Mouse (Mus musculus) bone marrow macrophage, adult 2 months (primary cell): ENCODE results near the gene Ocel1. TPM values are rescaled to one million over a fixed set of nuclear protein-coding genes. Genes with fewer than 3 reads are reported as not detected.

ENCODE experiments used
- H3K27ac ChIP-seq: 2 replicates; pipeline ENCODE4 v1.5.1; 2012; ENCODE audit warnings: low read depth, low read length; ENCODE audit not compliant: insufficient read depth
- H3K4me1 ChIP-seq: 2 replicates; pipeline ENCODE4 v1.6.1; 2012; ENCODE audit warnings: low read length; ENCODE audit not compliant: control insufficient read depth, insufficient read depth
- H3K4me3 ChIP-seq: 2 replicates; pipeline ENCODE4 v1.5.1; 2012; ENCODE audit warnings: mild to moderate bottlenecking, low read length, moderate library complexity; ENCODE audit not compliant: insufficient read depth
- CTCF ChIP-seq: IDR thresholded peaks from 2 replicates; pipeline ENCODE4 v1.5.1; 2012; ENCODE audit warnings: low read depth, mild to moderate bottlenecking, low read length, moderate library complexity
- POLR2A ChIP-seq: IDR thresholded peaks from 2 replicates; pipeline ENCODE4 v1.6.1; 2012; ENCODE audit warnings: mild to moderate bottlenecking, low read depth, low read length, borderline replicate concordance
- polyA plus RNA-seq: library from polyadenylated mRNA; stranded (reverse); fragments of >200 nt; gene quantifications from 2 replicates; pipeline ENCODE4 v1.2.4, GENCODE M21; 2012; ENCODE audit not compliant: missing spikeins, insufficient read depth, insufficient read length

The Ocel1 gene
- polyA plus RNA-seq, 1 experiment, result 23.5 TPM

- TF ChIP-seq CTCF (no peak), POLR2A (no peak)
- Histone ChIP-seq H3K4me1 (peaks cover 11% of the 10 kb centered on the region), H3K4me3 (no peak overlapping the region), H3K27ac (no peak overlapping the region)
Observed at GRCm38 (mm10) chr8:71379008-71379407, 7.9 kb downstream of the Ocel1 start.

GRCm38 (mm10) chr8:71379512-71380075 lies 8.5 kb downstream of the Ocel1 start:
- H3K27ac ChIP-seq, result no peak overlapping the region
- H3K4me3 ChIP-seq, result peak overlapping the region; percentile 78; the same call in 1 of the 2 replicates
- TF ChIP-seq CTCF (no peak), POLR2A (no peak)
- H3K4me1 ChIP-seq, result peaks cover 11% of the 10 kb centered on the region

GRCm38 (mm10) chr8:71380178-71381171 lies 9.4 kb downstream of the Ocel1 start:
- Histone ChIP-seq H3K4me1 (peaks cover 11% of the 10 kb centered on the region), H3K27ac (no peak overlapping the region), H3K4me3 (peak overlapping the region; percentile 78)
- TF ChIP-seq POLR2A (no peak), CTCF (no peak)

- Histone ChIP-seq H3K4me3 (peak within 1 kb of the TSS; percentile 78), H3K27ac (peak within 1 kb of the TSS; percentile 58), H3K4me1 (peaks cover 11% of the 10 kb centered on the region)
- TF ChIP-seq CTCF, result no peak
- no peak for TF ChIP-seq POLR2A
Observed at GRCm38 (mm10) chr8:71381421-71381970, 10.4 kb downstream of the Ocel1 start, which contains the start of gene Nr2f6. TSS of gene Nr2f6 (minus strand) at chr8:71381960.

DNA sequence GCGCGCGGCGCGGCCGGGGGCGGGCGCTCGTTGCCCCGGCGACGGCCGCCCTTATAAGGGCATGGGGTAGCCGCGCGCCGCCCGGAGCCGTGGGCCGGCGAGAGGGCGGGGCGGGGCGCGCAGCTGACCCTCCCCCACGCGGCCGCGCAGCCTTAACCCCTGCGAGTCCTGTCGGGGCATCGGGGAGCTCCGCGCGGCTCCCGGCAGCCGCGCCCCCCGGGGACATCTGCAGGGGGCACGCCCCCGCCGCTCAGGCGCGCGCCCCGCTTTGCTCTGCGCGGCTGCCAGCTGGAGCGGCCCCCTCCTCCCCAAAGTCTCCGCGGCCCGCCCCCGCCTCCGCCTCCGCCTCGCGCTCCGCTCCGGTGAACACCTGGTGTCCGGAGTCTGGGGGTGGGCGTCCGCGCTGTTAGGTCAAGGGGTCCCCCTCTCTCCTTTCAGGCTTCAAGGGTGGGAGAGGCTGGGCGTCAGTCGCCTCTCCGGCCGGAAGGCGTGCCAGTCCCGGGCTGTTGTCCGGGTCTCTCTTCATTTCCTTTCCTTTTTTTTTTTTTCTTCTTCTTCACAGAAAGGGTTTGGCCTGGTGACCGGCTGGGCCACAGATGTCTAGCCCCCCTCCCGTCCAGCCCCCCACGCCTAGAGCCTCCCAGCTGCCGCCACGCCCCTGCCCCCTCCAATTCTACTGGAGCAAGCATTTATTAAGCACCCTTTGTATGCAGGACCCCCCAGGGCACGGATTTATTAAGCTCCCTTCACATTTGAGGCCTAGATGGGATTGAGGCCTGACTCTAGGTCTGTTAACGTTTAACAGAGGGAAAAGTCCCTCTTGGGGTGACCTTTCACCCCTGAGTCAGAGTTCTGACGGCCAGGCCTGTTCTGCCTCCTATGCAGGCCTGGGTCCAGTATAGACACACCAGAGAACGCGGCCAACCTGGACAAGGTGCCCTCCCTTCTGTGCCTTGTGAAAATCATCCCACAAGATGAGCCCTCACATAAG lies 11.2 kb downstream of the Ocel1 start:
- TF ChIP-seq CTCF, result no peak
- TF ChIP-seq POLR2A, result no peak
- H3K4me1 ChIP-seq, result peaks cover 13% of the 10 kb centered on the region
- peak overlapping the region; percentile 9; the same call in 1 of the 2 replicates for H3K27ac ChIP-seq
- H3K4me3 ChIP-seq, result peak overlapping the region; percentile 78

- Histone ChIP-seq H3K27ac (no peak overlapping the region), H3K4me3 (no peak overlapping the region), H3K4me1 (peaks cover 22% of the 10 kb centered on the region)
- TF ChIP-seq CTCF, result no peak
- TF ChIP-seq POLR2A, result no peak
Observed at GRCm38 (mm10) chr8:71383396-71383795, 12.3 kb downstream of the Ocel1 start.

GRCm38 (mm10) chr8:71383860-71384259 lies 12.8 kb downstream of the Ocel1 start:
- TF ChIP-seq POLR2A (no peak), CTCF (no peak)
- H3K4me3 ChIP-seq, result no peak overlapping the region
- no peak overlapping the region for H3K27ac ChIP-seq
- H3K4me1 ChIP-seq, result peaks cover 26% of the 10 kb centered on the region

GRCm38 (mm10) chr8:71385212-71385835 lies 14.2 kb downstream of the Ocel1 start:
- TF ChIP-seq POLR2A, result no peak
- no peak for TF ChIP-seq CTCF
- Histone ChIP-seq H3K27ac (no peak overlapping the region), H3K4me3 (no peak overlapping the region), H3K4me1 (peaks cover 27% of the 10 kb centered on the region)
